Mouse (Mus musculus) G1E-ER4 (cell line): ENCODE results near the gene Shroom3. TPM values are rescaled to one million over a fixed set of nuclear protein-coding genes. Genes with fewer than 3 reads are reported as not detected.

ENCODE experiments used
- GATA1 ChIP-seq: IDR thresholded peaks from one replicate; pipeline ENCODE4 v1.8.0; 2012; ENCODE audit warnings: low read length, inconsistent platforms
- polyA plus RNA-seq: library from polyadenylated mRNA; stranded (reverse); fragments of >175 nt; gene quantifications from 2 replicates; pipeline ENCODE4 v1.2.3, GENCODE M21; 2012

Gene Shroom3
- polyA plus RNA-seq, 1 experiment: not detected

- TF ChIP-seq GATA1: no peak
Measured at GRCm38 (mm10) chr5:92688569-92688968, 5.3 kb downstream of the Shroom3 start.

GRCm38 (mm10) chr5:92692206-92693007 is 9.2 kb downstream of the Shroom3 start:
- no peak for TF ChIP-seq GATA1

- TF ChIP-seq GATA1: no peak
Measured at GRCm38 (mm10) chr5:92693744-92694143, 10.5 kb downstream of the Shroom3 start.

- TF ChIP-seq GATA1: no peak
Measured at GRCm38 (mm10) chr5:92694316-92694995, 11.2 kb downstream of the Shroom3 start.

- no peak for TF ChIP-seq GATA1
Measured at GRCm38 (mm10) chr5:92698131-92698836, 15.0 kb downstream of the Shroom3 start.

- TF ChIP-seq GATA1: no peak
Measured at GRCm38 (mm10) chr5:92698837-92699529, 15.7 kb downstream of the Shroom3 start.

- no peak for TF ChIP-seq GATA1
Measured at GRCm38 (mm10) chr5:92701750-92702149, 18.5 kb downstream of the Shroom3 start.

- no peak for TF ChIP-seq GATA1
Measured at GRCm38 (mm10) chr5:92703671-92704070, 20.4 kb downstream of the Shroom3 start.

- TF ChIP-seq GATA1: no peak
Measured at GRCm38 (mm10) chr5:92707921-92708491, 24.8 kb downstream of the Shroom3 start.

GRCm38 (mm10) chr5:92710779-92711178 is 27.5 kb downstream of the Shroom3 start:
- no peak for TF ChIP-seq GATA1

GRCm38 (mm10) chr5:92711666-92712290 is 28.5 kb downstream of the Shroom3 start:
- no peak for TF ChIP-seq GATA1

- TF ChIP-seq GATA1: no peak
Measured at GRCm38 (mm10) chr5:92712621-92713395, 29.6 kb downstream of the Shroom3 start.

- no peak for TF ChIP-seq GATA1
Measured at GRCm38 (mm10) chr5:92714886-92715285, 31.7 kb downstream of the Shroom3 start.

GRCm38 (mm10) chr5:92715319-92715718 is 32.1 kb downstream of the Shroom3 start:
- no peak for TF ChIP-seq GATA1

GRCm38 (mm10) chr5:92715890-92716289 is 32.7 kb downstream of the Shroom3 start:
- TF ChIP-seq GATA1: no peak
